Mouse (Mus musculus) forelimb bud, embryonic 11.5 days (tissue): ENCODE measurements around the gene 2510002D24Rik.
A peak's percentile ranks its signal among the peaks of the same experiment; 100 is the strongest.
"Not testable (repeated sequence)": the region's sequence is repeated elsewhere in the genome, so short reads cannot be mapped to it uniquely, and the experiment has no call there.

Experiments
- DNase-seq: peaks from one replicate; pipeline ENCODE4 v3.0.0-alpha.2; 2012; ENCODE audit warnings: low read depth, low spot score

Gene 2510002D24Rik

DNA sequence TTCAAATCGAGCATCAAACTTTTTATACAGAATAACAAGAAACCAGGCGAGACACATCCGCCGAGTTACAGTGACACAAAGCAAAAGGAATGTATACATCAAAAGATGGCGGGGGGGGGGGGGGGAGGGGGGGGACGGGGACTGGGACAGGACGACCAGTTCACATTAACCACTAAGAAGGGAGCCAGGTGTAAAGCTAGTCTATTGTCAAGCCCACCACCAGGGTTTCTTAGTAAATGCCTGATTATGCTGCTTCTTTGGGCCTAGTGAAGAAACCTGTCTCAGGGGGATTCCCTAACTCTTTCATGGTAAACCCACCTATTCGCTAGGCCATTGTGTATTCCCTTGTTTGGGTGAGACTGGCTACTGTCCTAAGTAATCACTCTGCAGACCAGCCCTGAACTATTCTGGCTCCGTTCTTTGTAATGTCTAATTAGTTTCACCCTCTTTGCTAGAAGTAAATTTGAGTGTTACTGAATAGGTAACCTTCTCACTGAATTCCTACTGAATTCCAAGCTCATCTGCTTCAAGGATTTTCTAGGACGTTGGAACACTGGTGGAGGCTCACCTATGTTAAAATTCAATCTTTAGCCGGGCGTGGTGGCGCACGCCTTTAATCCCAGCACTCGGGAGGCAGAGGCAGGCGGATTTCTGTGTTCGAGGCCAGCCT, 13.3 kb downstream of the 2510002D24Rik start:
- not testable (repeated sequence) for DNase-seq

- DNase-seq, result peak; percentile 49
Observed at GRCm38 (mm10) chr16:18858551-18858950, 22.2 kb downstream of the 2510002D24Rik start.

DNA sequence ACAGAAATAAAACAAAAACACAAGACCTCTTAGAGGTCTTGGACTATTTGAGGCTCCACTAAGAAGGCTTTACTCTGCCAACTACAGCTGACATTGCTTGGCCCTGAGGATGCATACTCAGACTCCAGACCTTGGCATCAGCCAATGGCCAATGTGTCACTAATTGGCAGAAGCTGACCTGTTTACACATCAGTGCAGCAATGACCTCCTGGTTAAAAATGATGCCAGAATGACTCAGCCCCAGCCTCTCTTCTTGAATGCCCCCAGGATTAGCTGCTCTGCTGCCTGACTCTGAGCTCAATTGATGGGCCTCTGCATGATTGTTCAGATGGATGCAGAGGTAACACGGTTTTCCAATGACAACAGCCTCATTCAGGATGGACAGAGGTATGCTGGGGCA, 23.8 kb downstream of the 2510002D24Rik start:
- no peak for DNase-seq

DNA sequence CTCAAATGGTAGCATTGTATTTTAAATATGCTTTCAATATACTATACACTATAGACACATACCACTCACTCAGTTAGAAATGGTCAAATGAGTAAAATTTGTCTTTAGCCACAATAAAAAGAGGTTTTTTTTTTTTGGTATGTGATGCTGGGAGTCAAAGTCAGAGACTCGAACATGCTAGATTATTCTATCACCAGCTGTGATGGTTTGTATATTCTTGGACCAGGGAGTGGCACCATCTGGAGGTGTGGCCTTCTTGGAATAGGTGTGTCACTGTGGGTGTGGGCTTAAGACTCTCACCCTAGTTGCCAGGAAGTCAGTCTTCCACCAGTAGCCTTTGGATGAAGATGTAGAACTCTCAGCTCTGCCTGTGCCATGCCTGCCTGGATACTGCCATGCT, 34.1 kb downstream of the 2510002D24Rik start:
- DNase-seq, result not testable (repeated sequence)

- no peak for DNase-seq
Observed at GRCm38 (mm10) chr16:18876091-18876441, 39.7 kb downstream of the 2510002D24Rik start.

DNA sequence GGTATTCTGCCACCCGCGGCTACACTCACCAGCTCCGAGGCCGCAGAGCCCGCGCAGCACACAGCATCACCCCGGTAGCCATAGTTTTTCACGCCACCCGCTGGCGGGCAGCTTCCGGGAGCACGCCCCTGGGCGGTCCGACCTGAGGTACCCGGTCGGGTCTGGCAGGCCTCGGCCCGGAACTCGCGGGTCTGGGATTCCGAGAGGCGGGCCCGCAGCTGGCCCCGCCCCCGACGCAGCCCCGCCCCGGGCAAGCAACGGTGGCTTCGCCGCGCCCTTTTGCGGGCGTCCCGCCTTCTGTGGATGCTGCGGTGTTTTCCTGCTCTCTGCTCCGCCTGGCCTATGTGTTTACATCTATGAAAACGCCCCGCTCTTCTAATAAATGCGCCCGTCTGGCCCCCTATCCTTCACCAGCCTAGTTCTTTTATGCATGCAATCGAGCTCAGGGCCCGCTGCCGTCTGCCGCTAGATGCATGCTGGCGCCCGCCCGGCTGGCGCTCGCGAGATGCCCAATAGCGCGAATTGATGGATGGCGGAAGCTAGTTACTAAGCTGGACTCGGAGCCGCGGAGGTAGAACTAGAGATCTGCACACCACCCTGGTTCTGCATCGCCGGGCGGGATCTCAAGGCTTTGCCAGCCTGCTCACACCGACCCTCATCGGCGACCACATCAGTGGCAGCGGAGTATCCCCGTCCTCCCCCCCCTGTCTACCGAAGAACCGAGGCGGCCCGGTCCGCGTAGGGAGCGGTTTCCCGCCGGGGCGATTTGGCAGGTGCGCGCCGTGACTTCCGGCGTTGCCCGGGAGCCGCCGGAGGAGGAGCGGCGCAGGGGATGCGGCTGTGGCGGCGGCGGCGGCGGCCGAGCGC, 40.3 kb downstream of the 2510002D24Rik start, which contains the start of the genes Mrpl40 and Hira:
Gene Mrpl40, minus strand, starts transcription at position 421 of the 867 bp plus-strand sequence.
Gene Hira, plus strand, starts transcription at position 596 of the 867 bp plus-strand sequence.
- peak; percentile 85 for DNase-seq

DNA sequence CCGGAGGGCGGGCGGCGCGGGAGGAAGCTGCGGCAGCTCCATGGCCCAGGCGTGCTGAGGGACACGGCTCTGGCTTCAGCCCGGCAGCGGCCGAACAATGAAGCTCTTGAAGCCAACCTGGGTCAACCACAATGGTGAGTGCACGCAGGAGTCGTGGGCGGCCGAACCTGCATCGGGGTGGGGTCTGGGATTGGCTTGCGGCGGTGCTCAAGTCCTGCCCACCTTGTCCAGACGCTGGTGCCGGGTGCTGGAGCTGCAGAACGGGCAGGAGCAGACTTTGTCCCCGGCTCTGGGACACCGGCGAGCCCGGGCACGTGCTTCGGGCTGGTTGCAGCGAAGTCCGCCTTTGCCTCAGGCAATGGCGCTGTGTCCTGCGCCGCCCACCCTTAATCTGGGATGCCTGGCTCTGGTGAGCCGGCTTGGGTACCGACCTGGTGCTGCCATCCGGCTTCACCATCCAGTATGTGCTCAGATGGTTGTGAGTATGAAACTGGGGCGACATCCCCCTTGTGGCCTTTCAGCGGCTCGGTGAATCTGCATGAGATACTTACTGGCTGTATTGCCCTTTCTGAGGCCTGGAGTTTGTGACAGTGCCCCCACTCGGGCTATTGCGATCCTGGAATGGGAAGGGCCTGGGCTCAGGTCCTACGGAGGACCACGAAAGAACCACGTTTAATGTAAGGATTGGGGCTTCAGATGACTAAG, 41.2 kb downstream of the 2510002D24Rik start:
- peak; percentile 67 for DNase-seq

DNA sequence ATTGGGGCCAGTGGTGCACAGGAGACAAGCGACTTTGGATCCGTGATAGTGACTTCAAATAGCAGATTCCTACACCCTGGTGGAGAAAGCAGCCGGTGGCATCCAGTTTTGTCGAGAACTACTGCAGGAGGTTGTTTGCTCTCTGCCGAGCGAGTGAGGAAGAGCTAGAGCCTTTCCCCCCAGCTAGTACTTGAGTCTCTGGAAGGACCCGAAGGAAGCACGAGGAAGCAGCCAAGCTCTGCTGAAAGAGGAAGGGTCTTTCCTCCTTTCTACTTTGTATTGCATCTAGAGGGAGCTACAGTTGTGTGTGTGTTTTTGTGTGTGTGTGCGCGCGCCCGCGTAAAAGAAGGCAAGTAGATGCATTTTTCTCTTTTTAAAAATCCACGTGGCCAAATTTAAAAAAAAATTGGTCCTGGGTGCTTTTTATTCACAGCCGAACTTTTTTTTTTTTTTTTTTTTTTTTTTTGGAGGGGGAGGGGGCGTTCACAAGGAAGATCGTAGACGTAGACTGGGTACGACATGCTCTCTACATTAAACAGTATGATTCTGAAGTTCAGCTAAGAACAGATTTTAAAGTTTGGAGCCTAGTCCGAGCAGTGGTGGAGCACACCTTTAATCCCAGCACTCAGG, 41.8 kb downstream of the 2510002D24Rik start:
- no peak for DNase-seq

- no peak for DNase-seq
Observed at GRCm38 (mm10) chr16:18884044-18884443, 47.7 kb downstream of the 2510002D24Rik start.
